ENCODE assay signal across 7 mouse cellular contexts in genomic region chr19:42085690-42086089, GRCm38 (mm10). TPM values are rescaled to one million over a fixed set of nuclear protein-coding genes. Genes with fewer than 3 reads are reported as not detected.
DNase-seq lines count a peak whose midpoint lies in the region; ATAC-seq lines count a peak whose summit lies in the region.

No protein-coding gene starts in this region.

- H3K4me2 ChIP-seq in lung, embryonic 16.5 days (ENCODE audit: low read depth, low read length) = peak overlapping the region; percentile 77
- H3K4me2 ChIP-seq in forebrain, embryonic 15.5 days (replicated peaks) = peak overlapping the region; percentile 94
- H3K4me2 ChIP-seq in liver, embryonic 11.5 days = peak overlapping the region; percentile 80
- H3K4me2 ChIP-seq in stomach, embryonic 16.5 days (ENCODE audit: low read depth, low read length) = peak overlapping the region; percentile 93

- DNase-seq in lung, postnatal 4 days = no peak
- DNase-seq in liver, embryonic 11.5 days (ENCODE audit: low spot score) = no peak
- DNase-seq in embryo, embryonic 10 days (ENCODE audit: low spot score) = no peak

- peak overlapping the region; percentile 64 for H3K9ac ChIP-seq in lung, embryonic 16.5 days (ENCODE audit: low read length)
- H3K9ac ChIP-seq in forebrain, embryonic 15.5 days (replicated peaks) = peak overlapping the region; percentile 85
- H3K9ac ChIP-seq in liver, embryonic 11.5 days (ENCODE audit: low read depth, low read length) = peak overlapping the region; percentile 61
- peak overlapping the region; percentile 76 for H3K9ac ChIP-seq in stomach, embryonic 16.5 days (ENCODE audit: low read length)

- WGBS in lung, embryonic 16.5 days = 6% methylated on average over 10 of the region's 10 CpGs
- WGBS in forebrain, embryonic 15.5 days = 5% methylated on average over 10 of the region's 10 CpGs
- 13% methylated on average over 10 of the region's 10 CpGs for WGBS in liver, embryonic 11.5 days
- 9% methylated on average over 10 of the region's 10 CpGs for WGBS in stomach, embryonic 16.5 days

- peaks cover 18% of the 10 kb centered on the region for H3K4me1 ChIP-seq in lung, embryonic 16.5 days (replicated peaks; ENCODE audit: control insufficient read depth, insufficient read depth, low read length)
- peaks cover 20% of the 10 kb centered on the region for H3K4me1 ChIP-seq in forebrain, embryonic 15.5 days
- peaks cover 18% of the 10 kb centered on the region for H3K4me1 ChIP-seq in liver, embryonic 11.5 days (replicated peaks; ENCODE audit: control insufficient read depth, insufficient read depth, low read length)
- H3K4me1 ChIP-seq in stomach, embryonic 16.5 days (ENCODE audit: control insufficient read depth, insufficient read depth, low read length) = peaks cover 13% of the 10 kb centered on the region

- no peak for ATAC-seq in lung, embryonic 16.5 days (ENCODE audit: low read depth)
- ATAC-seq in forebrain, embryonic 15.5 days (replicated peaks) = peak; percentile 1; the same call in 1 of the 2 replicates
- ATAC-seq in liver, embryonic 11.5 days (replicated peaks; ENCODE audit: low FRiP score) = no peak
- no peak for ATAC-seq in stomach, embryonic 16.5 days (ENCODE audit: insufficient read depth, low FRiP score)
- ATAC-seq in activated CD4-positive, CD25-positive, alpha-beta regulatory T cell, adult 4 months = no peak

- no peaks in the 10 kb centered on the region for H3K9me3 ChIP-seq in lung, embryonic 16.5 days (ENCODE audit: control insufficient read depth, low read length)
- H3K9me3 ChIP-seq in forebrain, embryonic 15.5 days = no peaks in the 10 kb centered on the region
- no peaks in the 10 kb centered on the region for H3K9me3 ChIP-seq in liver, embryonic 11.5 days (ENCODE audit: control insufficient read depth, low read length)
- no peaks in the 10 kb centered on the region for H3K9me3 ChIP-seq in stomach, embryonic 16.5 days (replicated peaks; ENCODE audit: control insufficient read depth, low read length)

- no peaks in the 10 kb centered on the region for H3K36me3 ChIP-seq in lung, embryonic 16.5 days (ENCODE audit: control insufficient read depth, insufficient read depth, low read length)
- no peaks in the 10 kb centered on the region for H3K36me3 ChIP-seq in forebrain, embryonic 15.5 days
- no peaks in the 10 kb centered on the region for H3K36me3 ChIP-seq in liver, embryonic 11.5 days (ENCODE audit: control insufficient read depth, insufficient read depth, low read length)
- H3K36me3 ChIP-seq in stomach, embryonic 16.5 days (ENCODE audit: control insufficient read depth, insufficient read depth, low read length) = no peaks in the 10 kb centered on the region

- H3K4me3 ChIP-seq in lung, embryonic 16.5 days (ENCODE audit: low read length) = peak overlapping the region; percentile 72
- peak overlapping the region; percentile 92 for H3K4me3 ChIP-seq in forebrain, embryonic 15.5 days
- H3K4me3 ChIP-seq in liver, embryonic 11.5 days (ENCODE audit: low read depth, low read length) = peak overlapping the region; percentile 60
- peak overlapping the region; percentile 73 for H3K4me3 ChIP-seq in stomach, embryonic 16.5 days (replicated peaks; ENCODE audit: low read length)

- H3K27ac ChIP-seq in lung, embryonic 16.5 days (ENCODE audit: low read length) = no peak overlapping the region
- peak overlapping the region; percentile 75 for H3K27ac ChIP-seq in forebrain, embryonic 15.5 days (replicated peaks)
- H3K27ac ChIP-seq in liver, embryonic 11.5 days (ENCODE audit: low read depth, low read length) = no peak overlapping the region
- H3K27ac ChIP-seq in stomach, embryonic 16.5 days (ENCODE audit: low read length) = no peak overlapping the region

- H3K27me3 ChIP-seq in lung, embryonic 16.5 days (ENCODE audit: control insufficient read depth, insufficient read depth, low read depth, low read length) = no peaks in the 10 kb centered on the region
- H3K27me3 ChIP-seq in forebrain, embryonic 15.5 days = no peaks in the 10 kb centered on the region
- H3K27me3 ChIP-seq in liver, embryonic 11.5 days (replicated peaks; ENCODE audit: control insufficient read depth, insufficient read depth, low read length) = no peaks in the 10 kb centered on the region
- no peaks in the 10 kb centered on the region for H3K27me3 ChIP-seq in stomach, embryonic 16.5 days (ENCODE audit: control insufficient read depth, insufficient read depth, low read length)

RNA-seq across cellular contexts. Expression of gene Morn4, which starts 0.5 kb away (rescaled TPM):
- 16.5 and 18.5 TPM in 2 replicates for polyA plus RNA-seq in lung, embryonic 16.5 days (2015; fragmentation: Nextera tagmentation; extraction: Ambion mirVana)
- polyA plus RNA-seq in forebrain, embryonic 15.5 days (2015; fragmentation: Nextera tagmentation; extraction: Ambion mirVana) = 163 and 169 TPM in 2 replicates
- 9.3 and 10.5 TPM in 2 replicates for polyA plus RNA-seq in liver, embryonic 11.5 days (2014; fragmentation: Nextera tagmentation; extraction: Ambion mirVana)
- 15.3 and 16.0 TPM in 2 replicates for polyA plus RNA-seq in stomach, embryonic 16.5 days (2015; fragmentation: Nextera tagmentation; extraction: Ambion mirVana)
- not detected for polyA plus RNA-seq in activated CD4-positive, CD25-positive, alpha-beta regulatory T cell, adult 4 months (2017; shearing (Covaris generic))

RNA-seq across cellular contexts. Expression of gene Pi4k2a, which starts 4.6 kb away (rescaled TPM):
- 7.5 and 8.4 TPM in 2 replicates for polyA plus RNA-seq in lung, embryonic 16.5 days (2015; fragmentation: Nextera tagmentation; extraction: Ambion mirVana)
- polyA plus RNA-seq in forebrain, embryonic 15.5 days (2015; fragmentation: Nextera tagmentation; extraction: Ambion mirVana) = 29.4 and 33.6 TPM in 2 replicates
- polyA plus RNA-seq in liver, embryonic 11.5 days (2014; fragmentation: Nextera tagmentation; extraction: Ambion mirVana) = 17.6 and 18.1 TPM in 2 replicates
- polyA plus RNA-seq in stomach, embryonic 16.5 days (2015; fragmentation: Nextera tagmentation; extraction: Ambion mirVana) = 6.8 and 7.0 TPM in 2 replicates
- 10 to 100 TPM in 1 of 2 experiments, 1 to 10 TPM in 1; 8.1 to 12.4 TPM for polyA plus RNA-seq in activated CD4-positive, CD25-positive, alpha-beta regulatory T cell, adult 4 months (2017; shearing (Covaris generic))

RNA-seq across cellular contexts. Expression of gene 4933411K16Rik, which starts 33.6 kb away (rescaled TPM):
- not detected in 2 replicates for polyA plus RNA-seq in lung, embryonic 16.5 days (2015; fragmentation: Nextera tagmentation; extraction: Ambion mirVana)
- not detected in 2 replicates for polyA plus RNA-seq in forebrain, embryonic 15.5 days (2015; fragmentation: Nextera tagmentation; extraction: Ambion mirVana)
- polyA plus RNA-seq in liver, embryonic 11.5 days (2014; fragmentation: Nextera tagmentation; extraction: Ambion mirVana) = 0.13 and 0.40 TPM in 2 replicates
- polyA plus RNA-seq in stomach, embryonic 16.5 days (2015; fragmentation: Nextera tagmentation; extraction: Ambion mirVana) = not detected in 2 replicates
- not detected for polyA plus RNA-seq in activated CD4-positive, CD25-positive, alpha-beta regulatory T cell, adult 4 months (2017; shearing (Covaris generic))

RNA-seq across cellular contexts. Expression of gene Hoga1, which starts 40.3 kb away (rescaled TPM):
- polyA plus RNA-seq in lung, embryonic 16.5 days (2015; fragmentation: Nextera tagmentation; extraction: Ambion mirVana) = 1.3 and 2.9 TPM in 2 replicates
- 0.96 and 1.2 TPM in 2 replicates for polyA plus RNA-seq in forebrain, embryonic 15.5 days (2015; fragmentation: Nextera tagmentation; extraction: Ambion mirVana)
- polyA plus RNA-seq in liver, embryonic 11.5 days (2014; fragmentation: Nextera tagmentation; extraction: Ambion mirVana) = 8.1 and 10.1 TPM in 2 replicates
- 3.5 and 3.6 TPM in 2 replicates for polyA plus RNA-seq in stomach, embryonic 16.5 days (2015; fragmentation: Nextera tagmentation; extraction: Ambion mirVana)
- polyA plus RNA-seq in activated CD4-positive, CD25-positive, alpha-beta regulatory T cell, adult 4 months (2017; shearing (Covaris generic)) = not detected

RNA-seq across cellular contexts. Expression of gene Avpi1, which starts 43.2 kb away (rescaled TPM):
- polyA plus RNA-seq in lung, embryonic 16.5 days (2015; fragmentation: Nextera tagmentation; extraction: Ambion mirVana) = 84.9 and 87.6 TPM in 2 replicates
- 7.2 and 8.1 TPM in 2 replicates for polyA plus RNA-seq in forebrain, embryonic 15.5 days (2015; fragmentation: Nextera tagmentation; extraction: Ambion mirVana)
- polyA plus RNA-seq in liver, embryonic 11.5 days (2014; fragmentation: Nextera tagmentation; extraction: Ambion mirVana) = 19.9 and 21.6 TPM in 2 replicates
- polyA plus RNA-seq in stomach, embryonic 16.5 days (2015; fragmentation: Nextera tagmentation; extraction: Ambion mirVana) = 52.4 and 63.5 TPM in 2 replicates
- polyA plus RNA-seq in activated CD4-positive, CD25-positive, alpha-beta regulatory T cell, adult 4 months (2017; shearing (Covaris generic)) = 1 to 10 TPM; 9.2 to 9.7 TPM
